Mouse (Mus musculus) E14TG2a.4 (cell line): ENCODE measurements around the gene Evi5.

ENCODE experiments used
- CTCF ChIP-seq: conservative IDR thresholded peaks from 2 replicates; pipeline ENCODE4 v1.5.1; 2014; ENCODE audit warnings: low read length
- POU5F1 ChIP-seq: IDR thresholded peaks from 2 replicates; pipeline ENCODE4 v1.6.1; 2014; ENCODE audit warnings: low read length, borderline replicate concordance

- TF ChIP-seq CTCF (no peak), POU5F1 (no peak)
Observed at GRCm38 (mm10) chr5:107749229-107749916, 125.5 kb downstream of the Evi5 start.
